8 mouse cellular contexts compared by ENCODE assay signal in the genomic region with DNA sequence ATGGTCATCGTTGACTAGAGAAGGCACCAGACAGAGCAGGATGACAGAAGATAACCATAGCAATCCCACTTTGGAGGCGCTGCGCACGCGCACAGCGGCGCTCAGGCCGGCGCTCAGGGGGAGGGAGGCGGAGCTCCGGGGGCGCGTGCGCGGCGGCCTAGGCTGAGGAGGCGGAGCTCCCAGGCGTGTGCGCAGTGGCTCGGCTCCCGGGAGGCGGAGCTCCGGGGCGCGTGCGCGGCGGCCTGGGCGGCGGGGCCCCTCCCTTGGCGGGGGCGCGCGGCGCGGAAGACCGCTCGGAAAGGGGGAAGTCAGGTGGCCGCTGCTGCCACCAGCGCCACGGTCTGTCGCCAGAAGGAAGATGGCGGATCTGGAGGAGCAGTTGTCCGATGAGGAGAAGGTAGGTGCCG. TPM values are rescaled to one million over a fixed set of nuclear protein-coding genes. Genes with fewer than 3 reads are reported as not detected.
DNase-seq lines count a peak whose midpoint lies in the region; ATAC-seq lines count a peak whose summit lies in the region.

No protein-coding gene starts in this region.

- peak overlapping the region; percentile 59 to 81 for H3K4me3 ChIP-seq in heart, embryonic 14.5 days (ENCODE audit: control insufficient read depth in 1 of 2, insufficient read depth in 1 of 2, low read depth in 1 of 2, low read length in 2 of 2)
- peak overlapping the region; percentile 91 for H3K4me3 ChIP-seq in liver, embryonic 13.5 days (replicated peaks)
- peak overlapping the region; percentile 89 for H3K4me3 ChIP-seq in stomach, embryonic 16.5 days (replicated peaks; ENCODE audit: low read length)

- no peaks in the 10 kb centered on the region for H3K9me3 ChIP-seq in heart, embryonic 14.5 days (ENCODE audit: control insufficient read depth, low read length)
- no peaks in the 10 kb centered on the region for H3K9me3 ChIP-seq in liver, embryonic 13.5 days (replicated peaks)
- 0 out of 2 replicates have a peak, but pooled peaks cover 4% of the 10 kb centered on the region for H3K9me3 ChIP-seq in stomach, embryonic 16.5 days (replicated peaks; ENCODE audit: control insufficient read depth, low read length)

- ATAC-seq in erythroid progenitor cell, adult 5-6 weeks (replicated peaks; ENCODE audit: low FRiP score, poor library complexity, severe bottlenecking): peak; percentile 96
- ATAC-seq in heart, embryonic 14.5 days (ENCODE audit: insufficient number of reproducible peaks, insufficient read depth, low FRiP score, low read depth): peak; percentile 97
- ATAC-seq in liver, embryonic 13.5 days (ENCODE audit: low read depth): peak; percentile 94
- peak; percentile 97 for ATAC-seq in stomach, embryonic 16.5 days (ENCODE audit: insufficient read depth, low FRiP score)

- H3K27me3 ChIP-seq in heart, embryonic 14.5 days (ENCODE audit: control insufficient read depth, insufficient read depth, low read length): no peaks in the 10 kb centered on the region
- no peaks in the 10 kb centered on the region for H3K27me3 ChIP-seq in liver, embryonic 13.5 days
- H3K27me3 ChIP-seq in stomach, embryonic 16.5 days (ENCODE audit: control insufficient read depth, insufficient read depth, low read length): no peaks in the 10 kb centered on the region

- WGBS in heart, embryonic 14.5 days: under 1% methylated on average over 40 of the region's 45 CpGs
- under 1% methylated on average over 38 of the region's 45 CpGs for WGBS in liver, embryonic 13.5 days (ENCODE audit: insufficient replicate concordance)
- WGBS in stomach, embryonic 16.5 days: under 1% methylated on average over 30 of the region's 45 CpGs

- peaks cover 0 to 13% of the 10 kb centered on the region in 2 experiments; a peak in 3 of 4 replicates for H3K4me1 ChIP-seq in heart, embryonic 14.5 days (ENCODE audit: control insufficient read depth in 2 of 2, insufficient read depth in 2 of 2, low read length in 2 of 2)
- H3K4me1 ChIP-seq in liver, embryonic 13.5 days (replicated peaks): peaks cover 32% of the 10 kb centered on the region
- peaks cover 6% of the 10 kb centered on the region; the same call in 1 of the 2 replicates for H3K4me1 ChIP-seq in stomach, embryonic 16.5 days (ENCODE audit: control insufficient read depth, insufficient read depth, low read length)

- H3K27ac ChIP-seq in heart, embryonic 14.5 days (replicated peaks in 1 of 2; ENCODE audit: control insufficient read depth in 1 of 2, insufficient read depth in 1 of 2, low read depth in 2 of 2, low read length in 2 of 2): peak overlapping the region; percentile 63 to 97; a peak in 3 of 4 replicates
- peak overlapping the region; percentile 91 for H3K27ac ChIP-seq in liver, embryonic 13.5 days
- H3K27ac ChIP-seq in stomach, embryonic 16.5 days (ENCODE audit: low read length): peak overlapping the region; percentile 96

- H3K36me3 ChIP-seq in heart, embryonic 14.5 days (ENCODE audit: control insufficient read depth, insufficient read depth, low read length): no peaks in the 10 kb centered on the region
- peaks cover 7% of the 10 kb centered on the region for H3K36me3 ChIP-seq in liver, embryonic 13.5 days
- no peaks in the 10 kb centered on the region for H3K36me3 ChIP-seq in stomach, embryonic 16.5 days (ENCODE audit: control insufficient read depth, insufficient read depth, low read length)

- peak overlapping the region; percentile 63 for H3K4me2 ChIP-seq in heart, embryonic 14.5 days (ENCODE audit: low read length)
- peak overlapping the region; percentile 82 for H3K4me2 ChIP-seq in liver, embryonic 13.5 days
- H3K4me2 ChIP-seq in stomach, embryonic 16.5 days (ENCODE audit: low read depth, low read length): peak overlapping the region; percentile 83

- peak; percentile 96 for DNase-seq in CD4-positive helper T cell, adult 2 months (ENCODE audit: low read depth, low spot score)
- DNase-seq in brain, embryonic 18.5 days (ENCODE audit: low read depth, low spot score): peak; percentile 87
- DNase-seq in kidney, postnatal 14 days: peak; percentile 98
- DNase-seq in liver, embryonic 13.5 days: peak; percentile 94
- peak; percentile 92 for DNase-seq in neural tube, embryonic 10.5 days (ENCODE audit: extremely low spot score, low spot score)

- H3K9ac ChIP-seq in heart, embryonic 14.5 days (ENCODE audit: low read length): peak overlapping the region; percentile 94
- peak overlapping the region; percentile 96 for H3K9ac ChIP-seq in liver, embryonic 13.5 days
- H3K9ac ChIP-seq in stomach, embryonic 16.5 days (ENCODE audit: low read length): peak overlapping the region; percentile 100

RNA-seq across cellular contexts. Expression of a gene that starts 0.7 kb away (rescaled TPM):
- 76.3 and 103 TPM in 2 replicates for total RNA-seq in erythroid progenitor cell, adult 5-6 weeks (2015; ENCODE audit: low replicate concordance)
- total RNA-seq in erythroid progenitor cell, adult 5-6 weeks (2017; ENCODE audit: low replicate concordance): 72.8 and 80.6 TPM in 2 replicates
- 238 and 240 TPM in 2 replicates for polyA plus RNA-seq in heart, embryonic 14.5 days (2014; fragmentation: Nextera tagmentation; extraction: Ambion mirVana)
- polyA plus RNA-seq in liver, embryonic 13.5 days (2015; fragmentation: Nextera tagmentation; extraction: Ambion mirVana): 97.5 and 121 TPM in 2 replicates
- 224 and 241 TPM in 2 replicates for polyA plus RNA-seq in stomach, embryonic 16.5 days (2015; fragmentation: Nextera tagmentation; extraction: Ambion mirVana)

RNA-seq across cellular contexts. Expression of a gene that starts 56.0 kb away (rescaled TPM):
- 48.6 and 50.1 TPM in 2 replicates for total RNA-seq in erythroid progenitor cell, adult 5-6 weeks (2015; ENCODE audit: low replicate concordance)
- total RNA-seq in erythroid progenitor cell, adult 5-6 weeks (2017; ENCODE audit: low replicate concordance): 56.9 and 75.0 TPM in 2 replicates
- polyA plus RNA-seq in heart, embryonic 14.5 days (2014; fragmentation: Nextera tagmentation; extraction: Ambion mirVana): 31.6 TPM in 2 replicates
- 11.0 and 11.8 TPM in 2 replicates for polyA plus RNA-seq in liver, embryonic 13.5 days (2015; fragmentation: Nextera tagmentation; extraction: Ambion mirVana)
- 19.7 and 21.5 TPM in 2 replicates for polyA plus RNA-seq in stomach, embryonic 16.5 days (2015; fragmentation: Nextera tagmentation; extraction: Ambion mirVana)

Comparison
In these comparisons a context has a peak if more than half of its experiments do, and no peak if none do; other contexts are left out.
1. Peak in every context shown above with its lines: DNase-seq, ATAC-seq, H3K4me3 ChIP-seq and H3K27ac ChIP-seq.